Mouse (Mus musculus) adrenal gland, postnatal 4 days (tissue): ENCODE measurements at regions not wholly inside any gene's neighbourhood (a gene's known extent, or its start where the extent isn't known, plus 50 kb on each side); places are given as distances from the start of the nearest gene placed in this dataset.

Experiments used
- DNase-seq, 2 experiments: peaks; one replicate each; pipeline ENCODE4 v3.0.0; 2021 to 2022; ENCODE audit warnings: low spot score in 2 of 2, mixed read lengths in 2 of 2

DNA sequence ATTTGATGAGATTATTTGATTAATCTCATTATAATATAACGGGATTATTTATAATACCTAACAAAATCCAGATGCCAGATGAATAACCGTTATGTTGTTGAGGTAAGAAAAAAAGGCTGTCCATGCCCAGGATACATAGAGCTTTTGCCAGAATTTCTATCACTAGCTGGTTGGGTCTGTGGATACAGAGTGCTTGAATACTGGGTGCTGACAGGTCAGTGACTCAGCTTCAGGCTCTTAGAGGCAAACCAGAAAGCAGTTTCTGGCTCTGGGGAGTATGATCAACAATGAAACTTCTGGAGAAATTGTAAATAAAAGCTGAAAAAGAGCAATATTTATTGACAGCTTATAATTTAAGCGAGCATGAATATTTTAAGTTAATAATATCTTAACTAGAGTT lies 109.4 kb upstream of the Ankrd1 start:
- DNase-seq, result no peak

DNA sequence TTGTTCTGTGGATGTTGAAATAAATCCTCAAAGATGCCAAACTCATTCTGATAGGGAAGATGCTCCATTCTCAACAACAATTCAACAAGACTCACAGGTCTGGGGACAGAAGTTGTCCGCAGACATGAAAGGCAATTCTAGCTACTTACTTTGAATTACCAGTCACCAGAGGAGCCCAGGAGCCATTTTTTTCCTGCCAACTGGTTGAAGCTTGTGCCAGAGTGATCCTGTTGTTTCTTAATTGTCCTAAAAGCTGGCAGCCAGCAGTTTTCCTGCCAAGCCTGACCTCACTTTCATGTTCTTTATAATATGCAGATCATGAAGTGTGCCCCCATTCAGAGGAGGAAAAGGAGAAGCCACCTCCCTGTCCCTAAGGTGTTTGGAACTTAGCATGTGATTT lies 110.0 kb upstream of the Ankrd1 start:
- DNase-seq, result no peak

DNA sequence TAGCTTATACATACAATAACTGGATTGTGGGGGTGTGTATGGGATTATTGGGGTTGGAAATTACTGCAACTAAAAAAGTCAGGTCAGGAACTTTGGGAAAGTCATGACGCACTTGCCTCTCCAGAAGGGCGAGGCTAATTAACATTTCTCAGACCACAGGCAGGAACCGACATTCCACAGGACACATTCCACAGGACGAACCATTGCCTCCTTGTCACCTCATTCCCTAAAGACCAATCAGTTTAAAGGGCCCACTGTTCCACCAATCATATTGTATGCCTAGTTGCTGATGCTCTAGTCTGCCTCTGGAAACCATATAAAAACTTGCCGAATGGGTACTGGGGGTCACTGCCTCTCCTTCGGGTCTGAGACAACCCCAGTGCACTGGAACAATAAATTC lies 113.0 kb upstream of the Pcgf5 start:
- no peak for DNase-seq

- no peak for DNase-seq
Observed at GRCm38 (mm10) chr19:36236576-36237345, 111.3 kb upstream of the Pcgf5 start.

- DNase-seq, result no peak
Observed at GRCm38 (mm10) chr19:36237751-36238150, 110.4 kb upstream of the Pcgf5 start.

GRCm38 (mm10) chr19:36238536-36238935 lies 109.6 kb upstream of the Pcgf5 start:
- DNase-seq, result no peak

GRCm38 (mm10) chr19:36242396-36242795 lies 105.7 kb upstream of the Pcgf5 start:
- DNase-seq, result no peak

DNA sequence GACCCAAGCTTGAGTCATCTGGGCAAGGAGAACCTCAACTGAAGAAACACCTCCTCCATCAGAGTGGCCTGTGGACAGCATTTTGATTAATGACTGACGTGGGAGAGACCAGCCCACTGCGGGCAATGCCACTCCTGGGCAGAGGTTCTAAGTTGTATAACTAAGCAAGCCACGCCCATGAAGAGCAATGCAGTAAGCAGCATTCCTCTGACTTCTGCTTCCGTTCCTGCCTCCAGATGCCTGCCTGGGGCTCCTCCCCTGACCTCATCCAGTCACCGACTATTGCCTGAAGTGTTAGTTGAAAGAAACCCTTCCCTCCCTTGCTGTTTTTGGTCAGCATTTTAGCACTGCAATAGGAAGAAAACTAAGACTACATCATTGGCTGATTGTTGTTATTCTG lies 105.2 kb upstream of the Pcgf5 start:
- DNase-seq, result no peak

- DNase-seq, result no peak
Observed at GRCm38 (mm10) chr19:36252522-36252921, 95.6 kb upstream of the Pcgf5 start.

GRCm38 (mm10) chr19:36257748-36258538 lies 90.2 kb upstream of the Pcgf5 start:
- DNase-seq, result no peak

GRCm38 (mm10) chr19:36261819-36262218 lies 86.3 kb upstream of the Pcgf5 start:
- no peak for DNase-seq

GRCm38 (mm10) chr19:36263923-36264322 lies 84.2 kb upstream of the Pcgf5 start:
- DNase-seq, result no peak

DNA sequence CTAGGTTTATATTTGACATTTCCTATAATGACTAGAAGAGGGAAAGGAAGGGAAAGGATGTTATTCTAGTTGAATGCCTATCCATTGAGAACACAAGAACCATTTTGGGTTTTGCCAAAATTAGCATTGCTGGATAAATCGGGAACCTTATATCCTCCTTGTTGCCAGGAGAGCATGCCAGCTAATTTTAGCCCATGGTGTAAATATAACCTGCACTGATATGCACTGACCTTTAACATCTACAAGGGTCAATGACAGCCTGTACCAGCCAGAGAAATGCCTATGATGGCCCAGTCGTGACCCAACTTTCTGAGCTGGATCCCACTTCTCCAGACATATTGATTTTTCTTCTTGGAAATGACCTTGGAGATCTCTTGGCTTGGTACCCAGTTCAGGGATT lies 83.7 kb upstream of the Pcgf5 start:
- DNase-seq, result no peak

GRCm38 (mm10) chr19:36265276-36265675 lies 82.8 kb upstream of the Pcgf5 start:
- DNase-seq, result no peak

DNA sequence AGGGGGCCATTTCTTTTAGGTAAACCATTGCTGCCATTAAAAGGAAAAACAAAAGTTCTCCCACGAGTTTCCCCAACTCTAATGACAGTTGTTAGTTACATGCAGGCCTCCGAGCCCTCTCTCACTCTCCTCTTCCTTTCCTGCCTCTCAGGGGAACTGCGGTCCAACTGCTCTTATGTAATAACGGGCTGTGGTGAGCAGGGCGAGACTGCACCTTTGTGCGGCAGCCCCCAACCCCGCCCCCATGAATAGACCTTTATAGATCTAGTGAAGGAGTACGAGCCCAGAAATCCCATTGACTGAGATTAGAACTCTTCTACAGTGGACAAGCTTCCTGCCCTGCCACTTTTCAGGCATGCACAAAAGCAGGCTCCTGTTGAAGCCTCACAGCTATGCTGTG lies 81.8 kb upstream of the Pcgf5 start:
- no peak for DNase-seq

DNA sequence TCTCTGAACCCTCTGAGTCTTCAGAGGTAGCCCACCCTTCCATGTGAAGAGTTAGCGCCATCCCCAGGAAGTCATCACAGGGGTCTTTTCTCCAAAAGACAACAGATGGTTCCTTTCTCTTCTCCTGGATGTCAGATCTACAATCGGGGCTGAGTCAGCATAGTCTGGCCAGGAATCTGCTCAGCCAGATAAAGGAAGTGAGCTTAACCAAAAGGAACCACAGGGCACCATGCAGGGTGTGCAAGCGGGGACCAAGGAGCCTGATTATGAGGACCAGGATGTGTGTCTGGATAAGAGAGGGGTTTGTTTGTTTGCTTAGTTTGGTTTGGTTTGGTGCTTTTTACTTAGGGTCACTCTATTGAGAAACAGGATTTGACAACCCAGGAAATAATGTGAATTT lies 74.6 kb upstream of the Pcgf5 start:
- no peak for DNase-seq

- no peak for DNase-seq
Observed at GRCm38 (mm10) chr19:36285465-36285864, 62.6 kb upstream of the Pcgf5 start.

GRCm38 (mm10) chr19:36290778-36291177 lies 57.3 kb upstream of the Pcgf5 start:
- DNase-seq, result no peak

DNA sequence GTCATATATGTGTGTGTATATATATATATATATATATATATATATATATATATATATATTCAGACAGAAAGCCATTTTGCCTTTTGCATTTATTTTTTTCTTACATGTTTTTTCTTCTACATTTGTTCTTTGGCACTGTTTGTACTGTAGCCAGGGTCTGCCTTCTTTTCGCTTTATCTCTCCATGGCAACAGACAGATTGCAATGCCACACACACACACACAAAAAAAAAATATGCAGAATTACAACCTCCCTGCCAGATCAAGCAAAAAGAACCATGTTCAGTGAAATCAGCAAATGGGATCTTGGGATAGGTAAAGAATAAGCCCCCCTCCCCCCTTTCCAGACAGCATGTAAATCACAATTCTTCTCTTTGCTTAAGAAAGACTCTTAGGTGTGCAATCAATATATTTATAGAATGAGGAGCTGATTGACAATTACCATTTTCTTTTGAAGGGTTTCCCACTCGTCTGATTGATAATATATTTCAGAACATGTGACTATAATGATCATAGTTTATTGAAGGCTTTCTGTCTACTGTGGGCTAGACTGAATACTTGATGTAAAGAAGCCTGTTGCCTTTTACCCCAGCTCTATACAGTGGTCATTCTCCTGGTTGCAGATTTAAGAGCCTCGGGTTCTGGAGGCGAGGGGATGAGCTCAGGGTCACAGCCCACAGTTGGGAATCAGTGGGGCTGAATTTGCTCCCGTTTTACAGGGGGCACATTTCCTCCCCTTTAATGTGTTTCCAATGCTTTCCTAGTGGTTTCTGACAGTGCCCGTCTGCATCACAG lies 54.7 kb upstream of the Pcgf5 start:
- DNase-seq, result no peak
